Mouse (Mus musculus) CH12.LX (cell line): ENCODE results near the gene Lrp11.

ENCODE experiments used
- BHLHE40 ChIP-seq: IDR thresholded peaks from 2 replicates; pipeline ENCODE4 v1.6.1; 2011; ENCODE audit warnings: mild to moderate bottlenecking, low read depth, low read length, improper control_type of control experiment
- ELF1 ChIP-seq: IDR thresholded peaks from 2 replicates; pipeline ENCODE4 v1.6.1; 2014; ENCODE audit warnings: low read depth, mild to moderate bottlenecking, inconsistent platforms, low read length, improper control_type of control experiment
- ETS1 ChIP-seq: conservative IDR thresholded peaks from 2 replicates; pipeline ENCODE4 v1.6.1; 2012; ENCODE audit warnings: low read depth, mild to moderate bottlenecking, inconsistent platforms, low read length, improper control_type of control experiment, moderate library complexity
- HCFC1 ChIP-seq: IDR thresholded peaks from 2 replicates; pipeline ENCODE4 v1.6.1; 2012; ENCODE audit warnings: low read depth, mild to moderate bottlenecking, inconsistent platforms, low read length, improper control_type of control experiment
- JUND ChIP-seq: conservative IDR thresholded peaks from 2 replicates; pipeline ENCODE4 v1.6.1; 2011; ENCODE audit warnings: low read depth, low read length, improper control_type of control experiment
- POLR2A ChIP-seq: IDR thresholded peaks from 2 replicates; pipeline ENCODE4 v1.6.1; 2011; ENCODE audit warnings: low read depth, mild to moderate bottlenecking, improper control_type of control experiment, low read length
- SIN3A ChIP-seq: IDR thresholded peaks from 2 replicates; pipeline ENCODE4 v1.6.1; 2012; ENCODE audit warnings: low read length, improper control_type of control experiment, inconsistent platforms
- TCF12 ChIP-seq: IDR thresholded peaks from 2 replicates; pipeline ENCODE4 v1.6.1; 2014; ENCODE audit warnings: low read depth, mild to moderate bottlenecking, inconsistent platforms, low read length, improper control_type of control experiment
- USF1 ChIP-seq: IDR thresholded peaks from 2 replicates; pipeline ENCODE4 v1.6.1; 2014; ENCODE audit warnings: low read depth, mild to moderate bottlenecking, inconsistent platforms, low read length, improper control_type of control experiment
- ZMIZ1 ChIP-seq: IDR thresholded peaks from 2 replicates; pipeline ENCODE4 v1.6.1; 2012; ENCODE audit warnings: low read depth, mild to moderate bottlenecking, inconsistent platforms, low read length, improper control_type of control experiment

- TF ChIP-seq USF1 = no peak
- TF ChIP-seq BHLHE40 = no peak
- no peak for TF ChIP-seq SIN3A
- TF ChIP-seq TCF12 = no peak
- TF ChIP-seq HCFC1 = no peak
- TF ChIP-seq ELF1 = no peak
- no peak for TF ChIP-seq ETS1
- TF ChIP-seq POLR2A = no peak
- TF ChIP-seq ZMIZ1 = no peak
- no peak for TF ChIP-seq JUND
Measured at GRCm38 (mm10) chr10:7590792-7591191, 1.2 kb downstream of the Lrp11 start.
